Mouse (Mus musculus): ENCODE results near the gene Sucla2. TPM values are rescaled to one million over a fixed set of nuclear protein-coding genes. Genes with fewer than 3 reads are reported as not detected.
A peak's percentile ranks its signal among the peaks of the same experiment; 100 is the strongest.

Sucla2 gene
- total RNA-seq, 2 experiments from 2014 or later = 143 to 160 TPM

- DNase-seq (ENCODE audit: extremely low spot score in 1 of 2, low spot score in 2 of 2) = no peak
- TF ChIP-seq CTCF (IDR thresholded peaks at IDR 0.05) = peak; percentile 25
- intact Hi-C loops (cut with DNase I) = no loop called here
Observed at GRCm38 (mm10) chr14:73625469-73625868, 100.3 kb downstream of the Sucla2 start.

DNA sequence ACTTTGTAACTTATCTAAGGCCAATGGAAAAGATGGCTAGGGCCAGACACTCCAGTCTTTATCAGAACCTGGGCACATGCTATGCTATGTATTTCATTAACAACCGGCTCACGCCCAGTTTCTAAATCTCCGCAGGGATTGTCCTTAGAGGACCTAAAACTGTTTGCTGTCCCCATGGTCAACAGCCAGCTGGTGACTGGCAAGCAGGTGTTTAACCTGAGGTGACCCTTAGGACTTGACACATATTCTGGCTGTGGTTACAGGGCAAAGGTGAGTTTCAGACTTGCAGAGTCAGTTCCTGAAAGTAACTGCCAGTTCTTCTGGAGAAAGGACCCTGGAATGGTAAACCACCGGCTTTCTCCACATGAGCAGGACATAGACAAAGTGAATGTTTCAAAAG is 106.4 kb downstream of the Sucla2 start:
- TF ChIP-seq CTCF (IDR thresholded peaks at IDR 0.05) = no peak
- no peak for DNase-seq (ENCODE audit: extremely low spot score in 1 of 2, low spot score in 2 of 2)
- intact Hi-C loops (cut with DNase I) = no loop called here

More at GRCm38 (mm10) chr14:73625469-73625868, 100.3 kb downstream of the Sucla2 start:
- Histone ChIP-seq H3K27ac (no peak overlapping the region), H3K4me3 (no peak overlapping the region)

DNA sequence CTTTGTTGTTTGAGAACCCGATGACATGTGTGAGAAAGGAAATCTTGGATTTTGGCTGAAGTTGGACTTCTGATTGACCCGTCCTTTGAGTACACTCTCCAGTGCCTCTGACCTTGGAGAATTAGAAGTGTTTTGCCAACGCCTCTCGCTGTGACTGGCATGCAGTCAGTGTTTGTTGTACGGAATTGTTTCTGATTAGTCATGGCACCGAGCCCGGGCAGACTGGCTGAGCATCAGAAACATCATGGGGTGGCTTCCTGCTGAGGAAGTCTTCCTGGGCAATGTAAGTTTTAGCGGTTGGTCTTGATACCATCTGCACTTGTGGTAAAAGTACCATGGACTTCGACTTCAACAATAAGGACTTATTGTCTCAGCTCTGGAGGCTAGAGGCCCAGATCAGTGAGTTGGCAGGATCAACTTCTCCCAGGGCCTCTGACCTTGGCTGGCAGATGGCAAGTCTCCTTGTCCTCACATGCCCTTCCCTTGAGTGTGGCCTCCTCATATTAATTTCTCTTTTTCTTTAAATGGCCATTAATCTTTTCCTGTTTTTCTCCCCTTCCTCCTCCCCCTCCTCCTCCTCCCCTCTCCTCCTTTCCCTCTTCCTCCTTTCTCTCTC is 107.6 kb downstream of the Sucla2 start:
- H3K27ac ChIP-seq = no peak overlapping the region
- no peak for TF ChIP-seq CTCF (IDR thresholded peaks at IDR 0.05)
- DNase-seq (ENCODE audit: extremely low spot score in 1 of 2, low spot score in 2 of 2) = peak; percentile 18 to 37
- no peak overlapping the region for H3K4me3 ChIP-seq
- intact Hi-C loops (cut with DNase I) = no loop called here

More for the DNA sequence above, 106.4 kb downstream of the Sucla2 start:
- no peak overlapping the region for H3K4me3 ChIP-seq
- H3K27ac ChIP-seq = no peak overlapping the region

GRCm38 (mm10) chr14:73634356-73634755 is 109.2 kb downstream of the Sucla2 start:
- Histone ChIP-seq H3K27ac (no peak overlapping the region), H3K4me3 (no peak overlapping the region)
- no peak for TF ChIP-seq CTCF (IDR thresholded peaks at IDR 0.05)
- intact Hi-C loops (cut with DNase I) = no loop called here
- DNase-seq (ENCODE audit: extremely low spot score in 1 of 2, low spot score in 2 of 2) = no peak

DNA sequence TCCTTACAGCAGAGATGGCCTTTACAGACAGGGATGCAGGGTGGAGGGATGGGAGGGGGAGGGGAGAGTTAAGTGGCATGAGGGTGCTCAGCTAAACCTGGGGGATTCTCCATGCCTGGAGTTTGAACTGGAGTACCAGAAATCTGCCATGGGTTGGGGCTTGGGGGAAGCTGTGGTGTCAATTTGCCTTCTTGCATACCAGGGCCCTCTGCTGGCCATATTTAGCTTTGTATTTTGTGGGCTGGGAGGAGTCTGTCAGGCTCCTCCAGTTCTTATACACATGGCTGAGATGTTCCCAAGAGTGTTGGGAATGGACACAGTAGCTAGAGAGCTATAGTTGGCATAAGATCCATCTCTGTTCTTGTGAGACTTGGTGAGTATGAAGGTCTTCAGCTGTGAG is 112.3 kb downstream of the Sucla2 start:
- no peak; the same call in 1 of the 2 replicates for TF ChIP-seq CTCF (IDR thresholded peaks at IDR 0.05)
- intact Hi-C loops (cut with DNase I) = no loop called here
- DNase-seq (ENCODE audit: extremely low spot score in 1 of 2, low spot score in 2 of 2) = no peak
- H3K27ac ChIP-seq = no peak overlapping the region
- no peak overlapping the region for H3K4me3 ChIP-seq

Other genes starting within 250 kb of the Sucla2 start
- 10 to 100 TPM; 29.7 to 30.5 TPM for gene Rb1, start 199.5 kb upstream of the Sucla2 start, total RNA-seq (2021)
- 100 to 1,000 TPM; 721 to 748 TPM for gene Itm2b, start 140.0 kb upstream of the Sucla2 start, total RNA-seq (2021)
- gene Med4, start 15.3 kb upstream of the Sucla2 start, total RNA-seq (2021) = 10 to 100 TPM; 26.6 to 26.9 TPM
- gene Nudt15, start 22.9 kb downstream of the Sucla2 start, total RNA-seq (2021) = 1 to 10 TPM; 5.2 to 6.0 TPM
- under 1 TPM in 1 of 2 experiments, not detected in 1; 0.37 TPM for gene Gm21750, start 135.9 kb downstream of the Sucla2 start, total RNA-seq (2021)

Data from left cerebral cortex, adult 2 months (tissue).